ENCODE assay signal across 14 mouse cellular contexts in genomic region chr11:95835832-95836231, GRCm38 (mm10). TPM values are rescaled to one million over a fixed set of nuclear protein-coding genes. Genes with fewer than 3 reads are reported as not detected.
DNase-seq lines count a peak whose midpoint lies in the region; ATAC-seq and TF ChIP-seq lines count a peak whose summit lies in the region.
"Had no signal": no experiment of that assay in that cellular context is flagged by ENCODE, and none has a peak within 500 bp of the region (broad histone marks: within the 10 kb centered on the region; RNA-seq: fewer than 3 reads in every experiment).

No protein-coding gene starts in this region.

- H3K4me3 ChIP-seq in hindbrain, embryonic 10.5 days, result no peak overlapping the region
- no peak overlapping the region for H3K4me3 ChIP-seq in hindbrain, embryonic 16.5 days (ENCODE audit: low read length)
- peak overlapping the region; percentile 26 for H3K4me3 ChIP-seq in thymus, adult 2 months (ENCODE audit: control insufficient read depth, insufficient read depth, low read length)
- H3K4me3 ChIP-seq in liver, embryonic 11.5 days (ENCODE audit: low read depth, low read length), result no peak overlapping the region
- H3K4me3 ChIP-seq: embryonic facial prominence, embryonic 13.5 days; hindbrain, embryonic 13.5 days; limb, embryonic 10.5 days had no signal

- 0 out of 2 replicates have a peak overlapping the region, but pooled peaks have one; percentile 9 for H3K27ac ChIP-seq in hindbrain, embryonic 10.5 days
- no peak overlapping the region for H3K27ac ChIP-seq in hindbrain, embryonic 16.5 days (ENCODE audit: low read depth, low read length)
- H3K27ac ChIP-seq in thymus, adult 2 months (ENCODE audit: control insufficient read depth, insufficient read depth, low read length), result peak overlapping the region; percentile 97
- peak overlapping the region; percentile 86 for H3K27ac ChIP-seq in liver, embryonic 11.5 days (ENCODE audit: low read depth, low read length)
- H3K27ac ChIP-seq: embryonic facial prominence, embryonic 13.5 days; hindbrain, embryonic 13.5 days; limb, embryonic 10.5 days had no signal

- H3K4me2 ChIP-seq in hindbrain, embryonic 16.5 days (ENCODE audit: low read length), result no peak overlapping the region
- peak overlapping the region; percentile 55 for H3K4me2 ChIP-seq in liver, embryonic 11.5 days
- H3K4me2 ChIP-seq: embryonic facial prominence, embryonic 13.5 days; hindbrain, embryonic 13.5 days had no signal

- TF ChIP-seq CTCF in thymus, adult 2 months (IDR thresholded peaks at IDR 0.05; ENCODE audit: borderline replicate concordance, control insufficient read depth, extremely low read depth, insufficient read depth, low read length, poor library complexity), result no peak

- no peak for TF ChIP-seq POLR2A in thymus, adult 2 months (IDR thresholded peaks at IDR 0.05; ENCODE audit: control insufficient read depth, extremely low read depth, insufficient read depth, low read length, poor library complexity)

- no peak for DNase-seq in hindbrain, embryonic 10.5 days (ENCODE audit: low spot score)
- DNase-seq in thymus, adult 2 months, result no peak
- no peak for DNase-seq in thymus, postnatal 4 days
- DNase-seq in liver, embryonic 11.5 days (ENCODE audit: low spot score), result no peak
- DNase-seq in left cerebral cortex, postnatal 14 days (ENCODE audit: low spot score in 2 of 2), result no peak
- DNase-seq in embryo, embryonic 9.5 days (ENCODE audit: extremely low spot score), result no peak
- DNase-seq: adrenal gland, postnatal 10 days; cerebellum, postnatal 36 days had no signal

- intact Hi-C loops in left cerebral cortex, postnatal 14 days (cut with DNase I), result no loop called here

- H3K36me3 ChIP-seq in hindbrain, embryonic 10.5 days, result no peaks in the 10 kb centered on the region
- no peaks in the 10 kb centered on the region for H3K36me3 ChIP-seq in hindbrain, embryonic 16.5 days (ENCODE audit: control insufficient read depth, insufficient read depth, low read length)
- peaks cover 37% of the 10 kb centered on the region for H3K36me3 ChIP-seq in thymus, adult 2 months (ENCODE audit: control insufficient read depth, insufficient read depth, low read length)
- no peaks in the 10 kb centered on the region for H3K36me3 ChIP-seq in liver, embryonic 11.5 days (ENCODE audit: control insufficient read depth, insufficient read depth, low read length)
- H3K36me3 ChIP-seq: embryonic facial prominence, embryonic 13.5 days; hindbrain, embryonic 13.5 days; limb, embryonic 10.5 days had no signal

- H3K9ac ChIP-seq in hindbrain, embryonic 16.5 days (ENCODE audit: low read depth, low read length), result no peak overlapping the region
- peak overlapping the region; percentile 6; the same call in 1 of the 2 replicates for H3K9ac ChIP-seq in liver, embryonic 11.5 days (ENCODE audit: low read depth, low read length)
- H3K9ac ChIP-seq: embryonic facial prominence, embryonic 13.5 days; hindbrain, embryonic 13.5 days had no signal

- WGBS in hindbrain, embryonic 10.5 days, result 43% methylated on average over 6 of the region's 6 CpGs
- WGBS in hindbrain, embryonic 16.5 days, result 50% methylated on average over 6 of the region's 6 CpGs
- 22% methylated on average over 6 of the region's 6 CpGs for WGBS in thymus, adult 2 months
- 23% methylated on average over 6 of the region's 6 CpGs for WGBS in liver, embryonic 11.5 days

- H3K9me3 ChIP-seq in hindbrain, embryonic 10.5 days, result no peaks in the 10 kb centered on the region
- no peaks in the 10 kb centered on the region for H3K9me3 ChIP-seq in hindbrain, embryonic 16.5 days (ENCODE audit: control insufficient read depth, low read length)
- no peaks in the 10 kb centered on the region for H3K9me3 ChIP-seq in liver, embryonic 11.5 days (ENCODE audit: control insufficient read depth, low read length)
- H3K9me3 ChIP-seq: embryonic facial prominence, embryonic 13.5 days; hindbrain, embryonic 13.5 days; limb, embryonic 10.5 days had no signal

- no peak for ATAC-seq in hindbrain, embryonic 16.5 days
- ATAC-seq in liver, embryonic 11.5 days (replicated peaks; ENCODE audit: low FRiP score), result no peak

- peaks cover 84% of the 10 kb centered on the region for H3K27me3 ChIP-seq in hindbrain, embryonic 10.5 days (ENCODE audit: insufficient read depth, poor library complexity, severe bottlenecking)
- peaks cover 46% of the 10 kb centered on the region for H3K27me3 ChIP-seq in hindbrain, embryonic 16.5 days (replicated peaks; ENCODE audit: control insufficient read depth, insufficient read depth, low read length)
- H3K27me3 ChIP-seq in thymus, adult 2 months (ENCODE audit: control insufficient read depth, insufficient read depth, low read length), result no peaks in the 10 kb centered on the region
- peaks cover 40% of the 10 kb centered on the region for H3K27me3 ChIP-seq in liver, embryonic 11.5 days (replicated peaks; ENCODE audit: control insufficient read depth, insufficient read depth, low read length)

- H3K4me1 ChIP-seq in hindbrain, embryonic 10.5 days (replicated peaks), result peaks cover 62% of the 10 kb centered on the region
- H3K4me1 ChIP-seq in hindbrain, embryonic 16.5 days (ENCODE audit: control insufficient read depth, insufficient read depth, low read depth, low read length), result peaks cover 18% of the 10 kb centered on the region
- H3K4me1 ChIP-seq in thymus, adult 2 months (replicated peaks; ENCODE audit: control insufficient read depth, insufficient read depth, low read length), result peaks cover 78% of the 10 kb centered on the region
- peaks cover 37% of the 10 kb centered on the region for H3K4me1 ChIP-seq in liver, embryonic 11.5 days (replicated peaks; ENCODE audit: control insufficient read depth, insufficient read depth, low read length)

RNA-seq across cellular contexts. Expression of gene Gngt2, which starts 1.2 kb away (rescaled TPM):
- polyA plus RNA-seq in hindbrain, embryonic 10.5 days (2016; fragmentation: Nextera tagmentation; extraction: Ambion mirVana), result 7.9 and 8.4 TPM in 2 replicates
- polyA plus RNA-seq in hindbrain, embryonic 16.5 days (2015; fragmentation: Nextera tagmentation; extraction: Ambion mirVana), result 3.7 and 3.9 TPM in 2 replicates
- polyA plus RNA-seq in thymus, adult 2 months (2012; rRNA removed), result 28.6 and 32.5 TPM in 2 replicates
- polyA plus RNA-seq in liver, embryonic 11.5 days (2014; fragmentation: Nextera tagmentation; extraction: Ambion mirVana), result 19.5 and 22.3 TPM in 2 replicates
- 1 to 10 TPM; 2.5 to 3.2 TPM for total RNA-seq in left cerebral cortex, postnatal 14 days (2021)

RNA-seq across cellular contexts. Expression of gene Abi3, which starts 6.4 kb away (rescaled TPM):
- polyA plus RNA-seq in hindbrain, embryonic 10.5 days (2016; fragmentation: Nextera tagmentation; extraction: Ambion mirVana), result 3.5 and 4.4 TPM in 2 replicates
- 2.4 and 2.6 TPM in 2 replicates for polyA plus RNA-seq in hindbrain, embryonic 16.5 days (2015; fragmentation: Nextera tagmentation; extraction: Ambion mirVana)
- 606 and 690 TPM in 2 replicates for polyA plus RNA-seq in thymus, adult 2 months (2012; rRNA removed)
- 6.4 and 7.9 TPM in 2 replicates for polyA plus RNA-seq in liver, embryonic 11.5 days (2014; fragmentation: Nextera tagmentation; extraction: Ambion mirVana)
- total RNA-seq in left cerebral cortex, postnatal 14 days (2021), result 1 to 10 TPM; 4.8 to 6.3 TPM

RNA-seq across cellular contexts. Expression of gene Phospho1, which starts 11.5 kb away (rescaled TPM):
- polyA plus RNA-seq in hindbrain, embryonic 10.5 days (2016; fragmentation: Nextera tagmentation; extraction: Ambion mirVana), result 0.42 and 0.86 TPM in 2 replicates
- 0.54 TPM in 1 of 2 replicates, not detected in the other for polyA plus RNA-seq in hindbrain, embryonic 16.5 days (2015; fragmentation: Nextera tagmentation; extraction: Ambion mirVana)
- polyA plus RNA-seq in thymus, adult 2 months (2012; rRNA removed), result 24.9 and 42.7 TPM in 2 replicates
- polyA plus RNA-seq in liver, embryonic 11.5 days (2014; fragmentation: Nextera tagmentation; extraction: Ambion mirVana), result 0.48 and 0.74 TPM in 2 replicates
- total RNA-seq in left cerebral cortex, postnatal 14 days (2021), result 10 to 100 TPM; 34.7 to 35.2 TPM
- polyA plus RNA-seq: forebrain, embryonic 11.5 days; hindbrain, embryonic 13.5 days; kidney, postnatal 0 days; limb, embryonic 10.5 days had no signal

Comparison
In these comparisons a context has a peak if more than half of its experiments do, and no peak if none do; other contexts are left out.
1. RNA of gene Abi3, which starts 6.4 kb away (polyA plus RNA-seq): 606 to 690 TPM in thymus, adult 2 months; 6.4 to 7.9 TPM in liver, embryonic 11.5 days, 3.5 to 4.4 TPM in hindbrain, embryonic 10.5 days and 2.4 to 2.6 TPM in hindbrain, embryonic 16.5 days; every median in the first group is over 10 times any median in the second.
2. RNA of gene Phospho1, which starts 11.5 kb away (polyA plus RNA-seq): 24.9 to 42.7 TPM in thymus, adult 2 months; 0.48 to 0.74 TPM in liver, embryonic 11.5 days, 0.42 to 0.86 TPM in hindbrain, embryonic 10.5 days and 0.54 TPM in hindbrain, embryonic 16.5 days; every median in the first group is over 10 times any median in the second.